Mouse (Mus musculus) brown adipose tissue, adult 24 weeks (tissue): Measurements from ENCODE around the gene Nicn1. TPM values are rescaled to one million over a fixed set of nuclear protein-coding genes. Genes with fewer than 3 reads are reported as not detected.

Experiments used
- H3K27ac ChIP-seq: fragments of 200-500 bp; replicated peaks from 2 replicates; pipeline ENCODE4 v1.5.1; 2012; ENCODE audit warnings: low read depth, mild to moderate bottlenecking, low read length
- H3K4me1 ChIP-seq: fragments of 200-500 bp; 2 replicates; pipeline ENCODE4 v1.6.1; 2012; ENCODE audit warnings: low read length, mixed read lengths; ENCODE audit not compliant: control insufficient read depth, insufficient read depth, insufficient read length
- H3K4me3 ChIP-seq: fragments of 200-500 bp; 2 replicates; pipeline ENCODE4 v1.5.1; 2012; ENCODE audit warnings: low read depth, mild to moderate bottlenecking, low read length, moderate library complexity; ENCODE audit not compliant: insufficient read depth
- polyA plus RNA-seq: library from polyadenylated mRNA; stranded (reverse); fragments of >200 nt; gene quantifications from 2 replicates; pipeline ENCODE4 v1.2.4, GENCODE M21; 2012; ENCODE audit not compliant: missing spikeins, insufficient read depth, insufficient read length

Nicn1 gene
- 21.6 and 23.1 TPM in 2 replicates for polyA plus RNA-seq

DNA sequence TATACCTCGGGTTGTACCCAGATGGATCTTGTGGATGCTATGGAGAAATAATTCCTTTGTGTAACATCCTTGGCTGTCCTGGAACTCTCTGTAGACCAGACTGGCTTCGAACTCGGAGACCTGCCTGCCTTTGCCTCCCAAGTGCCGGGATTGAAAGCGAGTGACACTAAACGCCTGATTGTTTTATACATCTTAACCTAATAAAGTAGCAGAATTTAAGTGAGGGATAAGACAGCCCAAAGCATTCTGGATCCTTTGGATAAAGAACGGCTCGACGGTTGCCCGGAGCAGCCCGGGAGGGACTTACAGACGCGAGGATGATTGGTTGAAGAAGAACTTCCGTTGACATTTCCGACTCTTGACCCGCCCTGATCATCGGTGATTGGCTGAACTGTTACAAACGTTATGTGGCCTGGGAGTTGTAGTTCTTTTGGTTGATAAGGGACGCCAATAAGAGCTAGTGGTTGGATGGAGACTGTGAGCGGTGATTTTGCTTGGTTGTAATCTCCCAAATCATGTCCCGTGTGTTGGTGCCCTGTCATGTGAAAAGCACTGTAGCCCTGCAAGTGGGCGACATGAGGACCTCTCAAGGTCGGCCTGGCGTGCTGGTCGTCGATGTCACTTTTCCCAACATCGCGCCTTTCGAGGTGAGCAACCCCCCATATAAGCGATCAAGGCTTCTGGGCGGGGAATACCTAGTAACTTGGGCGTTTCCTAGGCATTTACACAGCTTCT is at the start of gene Nicn1:
Gene Nicn1, plus strand, starts transcription at position 414 of the 735 bp plus-strand sequence.
- no peaks in the 10 kb centered on the region for H3K4me1 ChIP-seq
- peak within 1 kb of the TSS; percentile 38 for H3K27ac ChIP-seq
- peak within 1 kb of the TSS; percentile 67 for H3K4me3 ChIP-seq

DNA sequence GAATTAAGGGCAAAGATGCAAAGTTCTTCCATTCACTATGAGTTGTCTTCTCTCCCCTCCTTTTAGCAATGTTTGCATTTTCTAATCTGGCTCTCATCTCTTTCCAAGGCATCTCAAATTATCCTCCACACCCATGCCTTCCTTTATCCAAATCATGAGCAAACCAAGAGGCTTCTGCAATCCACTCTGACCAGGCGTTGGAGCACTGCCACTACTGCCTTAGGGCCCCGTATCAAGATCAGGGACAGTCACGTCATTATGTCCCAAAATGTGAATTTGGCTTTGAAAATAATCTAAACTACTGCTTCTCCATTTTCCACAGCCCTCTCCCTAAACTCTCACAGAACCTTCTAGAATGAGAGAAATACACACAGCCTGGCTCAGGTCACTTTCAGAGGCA is 45.7 kb upstream of the Nicn1 start:
- peaks cover 2% of the 10 kb centered on the region; the same call in 1 of the 2 replicates for H3K4me1 ChIP-seq
- no peak overlapping the region for H3K4me3 ChIP-seq
- H3K27ac ChIP-seq = no peak overlapping the region

DNA sequence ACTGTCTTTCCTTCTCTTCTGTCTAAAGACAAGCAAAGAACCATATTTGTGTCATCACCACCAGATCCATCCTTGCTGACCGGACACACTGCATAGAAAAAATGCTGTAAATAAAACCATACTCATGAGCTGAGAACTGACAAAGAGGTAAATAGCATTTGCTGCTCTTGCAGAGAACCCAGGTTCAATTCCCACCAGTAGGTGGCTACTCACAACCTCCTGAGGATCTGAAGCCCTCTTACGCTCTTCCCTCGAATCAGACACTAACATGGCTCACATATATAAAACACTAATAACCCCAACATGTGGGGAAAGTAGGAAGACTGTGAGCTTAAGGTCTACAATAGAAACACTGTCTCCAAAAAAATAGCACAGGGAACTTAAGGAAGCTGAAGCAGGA is 45.2 kb upstream of the Nicn1 start:
- H3K4me3 ChIP-seq = no peak overlapping the region
- no peak overlapping the region for H3K27ac ChIP-seq
- H3K4me1 ChIP-seq = peaks cover 2% of the 10 kb centered on the region; the same call in 1 of the 2 replicates

GRCm38 (mm10) chr9:108248957-108249356 is 41.3 kb upstream of the Nicn1 start:
- no peak overlapping the region for H3K27ac ChIP-seq
- no peaks in the 10 kb centered on the region for H3K4me1 ChIP-seq
- H3K4me3 ChIP-seq = no peak overlapping the region

- Histone ChIP-seq H3K27ac (no peak overlapping the region), H3K4me3 (no peak overlapping the region), H3K4me1 (no peaks in the 10 kb centered on the region)
These were observed 38.4 kb upstream of the Nicn1 start for GRCm38 (mm10) chr9:108251877-108252276.

GRCm38 (mm10) chr9:108252766-108253165 is 37.5 kb upstream of the Nicn1 start:
- no peak overlapping the region for H3K27ac ChIP-seq
- 0 out of 2 replicates have a peak, but pooled peaks cover 2% of the 10 kb centered on the region for H3K4me1 ChIP-seq
- no peak overlapping the region for H3K4me3 ChIP-seq

DNA sequence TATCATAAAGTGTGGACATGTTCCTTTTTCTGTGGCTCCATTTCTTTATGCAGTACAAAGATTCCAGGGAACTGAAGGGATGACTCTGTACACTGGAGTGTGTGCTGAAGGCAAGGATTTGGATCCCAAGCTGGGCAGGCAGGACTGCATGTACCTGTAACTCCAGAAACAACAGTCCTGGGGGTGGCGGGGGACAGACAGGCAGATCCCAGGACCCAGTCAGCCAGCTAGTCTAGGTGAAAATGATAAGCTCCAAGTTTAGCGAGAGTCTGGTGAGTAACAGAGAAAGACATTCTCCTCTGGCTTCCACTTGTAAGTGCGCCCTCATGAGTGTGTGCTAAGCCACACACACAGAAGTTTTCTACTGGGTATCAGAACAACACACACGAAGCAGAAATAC is 29.7 kb upstream of the Nicn1 start:
- 0 out of 2 replicates have a peak overlapping the region, but pooled peaks have one; percentile 1 for H3K4me3 ChIP-seq
- H3K27ac ChIP-seq = no peak overlapping the region
- H3K4me1 ChIP-seq = peaks cover 16% of the 10 kb centered on the region

DNA sequence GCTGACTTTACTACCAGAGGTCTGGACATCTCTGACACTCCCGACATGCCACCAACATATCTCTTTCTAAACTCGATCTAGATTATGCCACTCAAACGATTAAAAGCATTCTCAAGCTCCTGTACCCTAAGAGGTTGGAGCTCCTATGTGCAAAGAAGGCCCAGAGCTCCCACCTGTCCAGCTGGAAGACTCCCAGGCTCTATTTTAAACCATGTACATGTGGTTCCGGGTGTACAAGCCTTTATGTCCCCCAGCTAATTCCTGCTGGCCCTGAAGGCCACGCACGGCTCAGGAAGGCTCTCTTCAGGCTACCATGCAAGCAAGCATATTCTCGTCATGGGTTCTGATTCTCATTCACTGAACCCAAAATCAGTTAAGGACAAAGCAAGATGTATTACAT is 28.4 kb upstream of the Nicn1 start:
- H3K27ac ChIP-seq = peak overlapping the region; percentile 5; the same call in 1 of the 2 replicates
- H3K4me1 ChIP-seq = peaks cover 19% of the 10 kb centered on the region
- peak overlapping the region; percentile 77 for H3K4me3 ChIP-seq

DNA sequence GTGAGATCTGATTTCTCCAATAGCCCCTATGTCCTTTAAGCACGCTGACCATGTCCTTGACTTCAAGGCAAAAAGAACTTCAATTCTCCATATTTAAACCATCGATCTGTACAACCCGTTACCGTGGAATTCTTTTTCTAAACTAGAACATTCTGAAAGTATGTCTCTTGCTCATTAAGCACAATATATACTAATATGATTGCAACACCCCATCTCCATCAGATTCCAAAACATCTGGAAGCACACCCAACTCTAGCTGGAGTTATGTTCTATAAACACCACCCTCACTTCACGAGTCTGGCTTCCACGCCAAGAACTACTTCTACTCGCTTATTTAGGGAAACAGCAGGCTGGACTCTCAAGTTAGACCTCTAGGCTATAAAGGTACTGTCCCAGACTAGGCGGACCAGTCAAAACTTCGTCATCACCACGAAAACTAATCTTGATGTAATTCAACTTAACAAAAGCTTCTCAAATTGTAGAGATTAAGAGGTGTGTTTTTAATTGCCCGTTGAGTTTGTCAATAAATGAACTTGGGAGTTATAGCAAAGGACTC is 27.7 kb upstream of the Nicn1 start:
- Histone ChIP-seq H3K4me3 (peak overlapping the region; percentile 77), H3K4me1 (peaks cover 22% of the 10 kb centered on the region), H3K27ac (peak overlapping the region; percentile 45)

GRCm38 (mm10) chr9:108263131-108263681 is 27.0 kb upstream of the Nicn1 start:
- H3K4me1 ChIP-seq = peaks cover 19% of the 10 kb centered on the region
- H3K4me3 ChIP-seq = peak overlapping the region; percentile 77
- peak overlapping the region; percentile 43 for H3K27ac ChIP-seq

- Histone ChIP-seq H3K4me1 (peaks cover 18% of the 10 kb centered on the region), H3K4me3 (peak within 1 kb of the TSS; percentile 77), H3K27ac (peak within 1 kb of the TSS; percentile 78)
These were observed 26.5 kb upstream of the Nicn1 start, which contains the start of gene Dag1 for GRCm38 (mm10) chr9:108263690-108264190. Gene Dag1 (minus strand): TSS chr9:108263958.

DNA sequence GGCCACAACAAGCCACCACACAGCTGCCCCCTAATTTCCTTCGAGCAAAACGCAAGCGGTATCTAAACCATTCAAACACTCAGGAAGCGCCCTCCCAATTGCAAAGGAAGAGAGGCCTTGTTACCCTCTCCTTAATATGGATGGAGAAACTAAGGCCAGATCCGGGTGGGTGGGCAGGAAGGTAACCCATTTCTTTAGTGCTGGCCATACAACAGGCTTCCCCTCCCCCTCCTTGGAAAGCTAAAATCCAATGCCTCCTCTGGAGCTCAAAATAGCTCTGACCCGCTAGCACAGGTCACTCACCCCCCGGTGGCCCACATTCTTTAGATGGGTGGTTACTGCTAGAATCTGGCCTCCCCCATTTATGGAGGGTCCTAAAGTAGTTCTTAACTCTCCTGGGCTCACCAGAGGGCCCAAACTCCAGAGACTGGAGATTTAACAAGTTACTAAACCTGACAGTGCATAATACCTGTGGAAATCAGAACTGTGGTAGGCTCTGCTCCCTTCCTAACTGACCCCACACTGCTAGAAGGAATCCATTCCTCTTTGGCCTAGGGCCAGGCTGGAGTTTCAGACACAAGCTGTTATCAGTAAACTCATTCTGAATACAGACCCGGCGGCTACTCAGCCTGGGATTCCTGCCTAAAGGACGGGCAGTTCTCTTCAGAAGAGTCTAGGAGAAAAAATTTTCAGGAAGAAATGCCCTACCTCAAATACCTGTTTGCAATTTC is 25.9 kb upstream of the Nicn1 start:
- Histone ChIP-seq H3K4me1 (peaks cover 18% of the 10 kb centered on the region), H3K4me3 (peak overlapping the region; percentile 67), H3K27ac (peak overlapping the region; percentile 78)

- H3K27ac ChIP-seq = peak overlapping the region; percentile 10
- H3K4me1 ChIP-seq = peaks cover 20% of the 10 kb centered on the region
These were observed 23.8 kb upstream of the Nicn1 start for GRCm38 (mm10) chr9:108266261-108266935.

GRCm38 (mm10) chr9:108267691-108268090 is 22.5 kb upstream of the Nicn1 start:
- H3K4me1 ChIP-seq = peaks cover 17% of the 10 kb centered on the region
- H3K27ac ChIP-seq = no peak overlapping the region; the same call in 1 of the 2 replicates
- H3K4me3 ChIP-seq = no peak overlapping the region

More at GRCm38 (mm10) chr9:108266261-108266935, 23.8 kb upstream of the Nicn1 start:
- H3K4me3 ChIP-seq = no peak overlapping the region
